7 mouse cellular contexts compared by ENCODE assay signal in the genomic region with DNA sequence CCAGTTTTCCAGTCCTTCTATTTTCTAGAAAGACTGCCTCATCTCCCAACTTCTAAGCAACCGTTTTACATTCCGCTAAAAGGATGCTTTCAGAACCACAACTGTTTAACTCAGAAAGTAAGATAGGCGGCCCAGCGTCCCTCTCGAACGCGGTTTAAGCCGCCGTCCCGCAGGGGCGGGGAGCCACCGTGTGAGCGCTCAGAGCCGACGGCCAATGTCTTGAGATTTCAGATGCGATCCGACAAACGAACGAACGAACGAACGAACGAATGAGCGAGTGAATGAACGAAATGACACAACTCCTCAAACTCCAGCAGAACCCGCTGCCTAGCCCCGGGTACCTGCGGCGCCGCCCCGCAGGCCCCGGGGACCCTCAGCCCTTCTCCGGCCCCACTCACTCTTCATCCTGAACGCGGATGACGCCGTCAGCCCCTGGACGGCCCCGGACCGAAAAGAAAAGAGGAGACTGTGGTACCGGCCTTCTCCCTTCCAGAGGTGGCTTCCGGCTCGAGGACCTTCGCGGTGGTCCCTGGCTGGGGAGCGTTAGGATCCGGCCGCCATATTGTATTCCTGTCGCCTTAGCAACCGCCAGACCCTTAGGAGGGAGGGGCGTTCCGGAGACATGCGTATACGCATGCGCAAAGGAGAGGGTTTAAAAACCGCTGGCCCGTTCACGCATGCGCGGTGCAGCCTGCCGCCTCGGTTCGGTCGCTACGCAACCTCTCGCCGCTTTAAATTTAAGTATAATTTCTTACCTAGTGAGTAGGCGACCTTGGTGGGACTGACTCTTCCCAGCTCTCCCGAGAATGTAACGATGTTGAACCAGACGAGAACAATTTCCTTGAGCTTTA. TPM values are rescaled to one million over a fixed set of nuclear protein-coding genes. Genes with fewer than 3 reads are reported as not detected.
DNase-seq lines count a peak whose midpoint lies in the region; ATAC-seq and TF ChIP-seq lines count a peak whose summit lies in the region.

A gene (minus strand): TSS at position 592 of the 851 bp plus-strand sequence.

- peak; percentile 73 for ATAC-seq in embryonic facial prominence, embryonic 12.5 days (ENCODE audit: insufficient number of reproducible peaks, insufficient read depth, low FRiP score, low TSS enrichment)
- ATAC-seq in limb, embryonic 13.5 days (ENCODE audit: low FRiP score, low read depth): peak; percentile 89
- ATAC-seq in midbrain, embryonic 16.5 days: peak; percentile 86

- TF ChIP-seq EP300 in heart, adult 2 months (IDR thresholded peaks at IDR 0.05; ENCODE audit: insufficient read depth, low read depth, low read length): no peak

- no peak within 1 kb of the TSS for H3K27ac ChIP-seq in embryonic facial prominence, embryonic 12.5 days
- H3K27ac ChIP-seq in heart, adult 2 months: no peak within 1 kb of the TSS; the same call in 1 of the 2 replicates
- H3K27ac ChIP-seq in limb, embryonic 13.5 days: no peak within 1 kb of the TSS
- H3K27ac ChIP-seq in midbrain, embryonic 16.5 days (ENCODE audit: low read length): peak within 1 kb of the TSS; percentile 65

- H3K36me3 ChIP-seq in embryonic facial prominence, embryonic 12.5 days: no peaks in the 10 kb centered on the region
- H3K36me3 ChIP-seq in heart, adult 2 months (ENCODE audit: control insufficient read depth, insufficient read depth, low read length): no peaks in the 10 kb centered on the region
- H3K36me3 ChIP-seq in limb, embryonic 13.5 days: no peaks in the 10 kb centered on the region
- H3K36me3 ChIP-seq in midbrain, embryonic 16.5 days (ENCODE audit: control insufficient read depth, insufficient read depth, low read length): no peaks in the 10 kb centered on the region

- no peaks in the 10 kb centered on the region for H3K27me3 ChIP-seq in embryonic facial prominence, embryonic 12.5 days
- no peaks in the 10 kb centered on the region for H3K27me3 ChIP-seq in heart, adult 2 months (ENCODE audit: control insufficient read depth, insufficient read depth, low read length)
- H3K27me3 ChIP-seq in limb, embryonic 13.5 days: peaks cover 11% of the 10 kb centered on the region
- peaks cover 13% of the 10 kb centered on the region for H3K27me3 ChIP-seq in midbrain, embryonic 16.5 days (ENCODE audit: control insufficient read depth, insufficient read depth, low read depth, low read length)

- peak within 1 kb of the TSS; percentile 51 for H3K9ac ChIP-seq in embryonic facial prominence, embryonic 12.5 days
- H3K9ac ChIP-seq in heart, adult 2 months (ENCODE audit: low read depth, low read length): peak within 1 kb of the TSS; percentile 54
- peak within 1 kb of the TSS; percentile 62 for H3K9ac ChIP-seq in limb, embryonic 13.5 days
- H3K9ac ChIP-seq in midbrain, embryonic 16.5 days (ENCODE audit: low read depth, low read length): peak within 1 kb of the TSS; percentile 65

- WGBS in embryonic facial prominence, embryonic 12.5 days: under 1% methylated on average over 71 of the region's 71 CpGs
- WGBS in heart, adult 2 months: under 1% methylated on average over 71 of the region's 71 CpGs
- under 1% methylated on average over 71 of the region's 71 CpGs for WGBS in limb, embryonic 13.5 days
- under 1% methylated on average over 69 of the region's 71 CpGs for WGBS in midbrain, embryonic 16.5 days

- H3K4me1 ChIP-seq in embryonic facial prominence, embryonic 12.5 days: peaks cover 12% of the 10 kb centered on the region
- no peaks in the 10 kb centered on the region for H3K4me1 ChIP-seq in heart, adult 2 months (ENCODE audit: control insufficient read depth, insufficient read depth, low read length)
- peaks cover 33% of the 10 kb centered on the region for H3K4me1 ChIP-seq in limb, embryonic 13.5 days
- peaks cover 12% of the 10 kb centered on the region for H3K4me1 ChIP-seq in midbrain, embryonic 16.5 days (ENCODE audit: control insufficient read depth, insufficient read depth, low read length)

- no peaks in the 10 kb centered on the region for H3K9me3 ChIP-seq in embryonic facial prominence, embryonic 12.5 days
- no peaks in the 10 kb centered on the region for H3K9me3 ChIP-seq in limb, embryonic 13.5 days
- H3K9me3 ChIP-seq in midbrain, embryonic 16.5 days (replicated peaks; ENCODE audit: control insufficient read depth, low read length, poor library complexity, severe bottlenecking): no peaks in the 10 kb centered on the region

- TF ChIP-seq CTCF in heart, adult 2 months (IDR thresholded peaks at IDR 0.05): no peak

- intact Hi-C loops in heart, adult 2 months (cut with DNase I): loop anchor here (2.0 to 5.0 kb wide), 4 partner anchors 102 to 423 kb away; no protein-coding TSS in a partner anchor

- H3K4me2 ChIP-seq in embryonic facial prominence, embryonic 12.5 days (replicated peaks): peak within 1 kb of the TSS; percentile 65
- H3K4me2 ChIP-seq in limb, embryonic 13.5 days (replicated peaks): peak within 1 kb of the TSS; percentile 74
- peak within 1 kb of the TSS; percentile 58 for H3K4me2 ChIP-seq in midbrain, embryonic 16.5 days (ENCODE audit: low read length)

- H3K4me3 ChIP-seq in embryonic facial prominence, embryonic 12.5 days: peak within 1 kb of the TSS; percentile 73
- peak within 1 kb of the TSS; percentile 70 for H3K4me3 ChIP-seq in heart, adult 2 months
- H3K4me3 ChIP-seq in limb, embryonic 13.5 days: peak within 1 kb of the TSS; percentile 71
- peak within 1 kb of the TSS; percentile 59 for H3K4me3 ChIP-seq in midbrain, embryonic 16.5 days (ENCODE audit: low read depth, low read length)

- no peaks in the 10 kb centered on the region for H3K79me2 ChIP-seq in heart, adult 2 months (replicated peaks; ENCODE audit: control insufficient read depth, insufficient read depth, low read length)

- no peak for TF ChIP-seq POLR2A in heart, adult 2 months (IDR thresholded peaks at IDR 0.05; ENCODE audit: insufficient read depth, low read depth, low read length)

- peak; percentile 96 for DNase-seq in adrenal gland, postnatal 25 days
- peak; percentile 96 to 98 for DNase-seq in heart, adult 2 months
- peak; percentile 94 to 96 for DNase-seq in kidney, adult 8-10 months
- DNase-seq in spleen, postnatal 10 days (ENCODE audit: low spot score in 2 of 2): peak; percentile 94

RNA-seq across cellular contexts. Expression of the gene that starts here (rescaled TPM):
- total RNA-seq in adrenal gland, postnatal 25 days (2021): 1.4 and 1.5 TPM in 2 replicates
- 6.2 and 7.2 TPM in 2 replicates for polyA plus RNA-seq in embryonic facial prominence, embryonic 12.5 days (2016; fragmentation: Nextera tagmentation; extraction: Ambion mirVana)
- under 1 TPM; 0.36 to 0.86 TPM for total RNA-seq in heart, adult 2 months (2021)
- polyA plus RNA-seq in heart, adult 2 months (2012; rRNA removed): 0.82 and 1.1 TPM in 2 replicates
- polyA plus RNA-seq in limb, embryonic 13.5 days (2015; fragmentation: Nextera tagmentation; extraction: Ambion mirVana): 5.7 and 6.1 TPM in 2 replicates
- 16.1 and 17.9 TPM in 2 replicates for polyA plus RNA-seq in midbrain, embryonic 16.5 days (2015; fragmentation: Nextera tagmentation; extraction: Ambion mirVana)
